Mouse (Mus musculus): ENCODE measurements around the gene Dusp18. TPM values are rescaled to one million over a fixed set of nuclear protein-coding genes. Genes with fewer than 3 reads are reported as not detected.

Gene Dusp18
- total RNA-seq, 1 experiment: 1.4 TPM

- Histone ChIP-seq H3K4me1 (ENCODE audit: control insufficient read depth in 2 of 2, insufficient read depth in 2 of 2, low read length in 2 of 2, poor library complexity in 1 of 2) (peaks cover 4 to 21% of the 10 kb centered on the region in 2 experiments; a peak in 3 of 4 replicates), H3K36me3 (ENCODE audit: control insufficient read depth, insufficient read depth, low read length, poor library complexity, severe bottlenecking) (no peaks in the 10 kb centered on the region), H3K27ac (ENCODE audit: insufficient read depth, low read depth, low read length, poor library complexity, severe bottlenecking) (no peak overlapping the region), H3K9me3 (ENCODE audit: control insufficient read depth, insufficient read depth, low read depth, low read length) (no peaks in the 10 kb centered on the region), H3K4me3 (ENCODE audit: insufficient read depth in 1 of 2, low read depth in 1 of 2, low read length in 2 of 2, poor library complexity in 1 of 2, severe bottlenecking in 1 of 2) (no peak overlapping the region), H3K9ac (ENCODE audit: insufficient read depth, low read depth, low read length, poor library complexity, severe bottlenecking) (no peak overlapping the region)
- DNase-seq (ENCODE audit: low read depth, low spot score): no peak
- in situ Hi-C loops (cut with MboI; ENCODE audit: low sequenced_read_pairs in 2 of 2, unreplicated experiment in 2 of 2): no loop called here
- TF ChIP-seq ZC3H11A (IDR thresholded peaks at IDR 0.05; ENCODE audit: borderline replicate concordance, low read depth, low read length) (no peak), ZNF384 (IDR thresholded peaks at IDR 0.05; ENCODE audit: low read depth, low read length) (no peak), MAFK (IDR thresholded peaks at IDR 0.05; ENCODE audit: insufficient read depth, low read depth, low read length) (no peak), HCFC1 (IDR thresholded peaks at IDR 0.05; ENCODE audit: borderline replicate concordance, insufficient read depth, low read length) (no peak), CHD2 (IDR thresholded peaks at IDR 0.05; ENCODE audit: low read depth, low read length) (no peak)
These were observed 38.8 kb downstream of the Dusp18 start for GRCm38 (mm10) chr11:3933756-3934285.

- no peak overlapping the region for H3K9ac ChIP-seq (ENCODE audit: insufficient read depth, low read depth, low read length, poor library complexity, severe bottlenecking)
- no peak for DNase-seq (ENCODE audit: low read depth, low spot score)
- H3K9me3 ChIP-seq (ENCODE audit: control insufficient read depth, insufficient read depth, low read depth, low read length): no peaks in the 10 kb centered on the region
- in situ Hi-C loops (cut with MboI; ENCODE audit: low sequenced_read_pairs in 2 of 2, unreplicated experiment in 2 of 2): no loop called here
- no peaks in the 10 kb centered on the region for H3K36me3 ChIP-seq (ENCODE audit: control insufficient read depth, insufficient read depth, low read length, poor library complexity, severe bottlenecking)
- H3K4me3 ChIP-seq (ENCODE audit: insufficient read depth in 1 of 2, low read depth in 1 of 2, low read length in 2 of 2, poor library complexity in 1 of 2, severe bottlenecking in 1 of 2): no peak overlapping the region
- TF ChIP-seq ZNF384 (IDR thresholded peaks at IDR 0.05; ENCODE audit: low read depth, low read length) (no peak), ZC3H11A (IDR thresholded peaks at IDR 0.05; ENCODE audit: borderline replicate concordance, low read depth, low read length) (no peak), CHD2 (IDR thresholded peaks at IDR 0.05; ENCODE audit: low read depth, low read length) (no peak), HCFC1 (IDR thresholded peaks at IDR 0.05; ENCODE audit: borderline replicate concordance, insufficient read depth, low read length) (no peak), MAFK (IDR thresholded peaks at IDR 0.05; ENCODE audit: insufficient read depth, low read depth, low read length) (no peak)
- no peak overlapping the region for H3K27ac ChIP-seq (ENCODE audit: insufficient read depth, low read depth, low read length, poor library complexity, severe bottlenecking)
- peaks cover 4 to 21% of the 10 kb centered on the region in 2 experiments; a peak in 3 of 4 replicates for H3K4me1 ChIP-seq (ENCODE audit: control insufficient read depth in 2 of 2, insufficient read depth in 2 of 2, low read length in 2 of 2, poor library complexity in 1 of 2)
These were observed 40.1 kb downstream of the Dusp18 start for GRCm38 (mm10) chr11:3935135-3935534.

GRCm38 (mm10) chr11:3936318-3936717, 41.3 kb downstream of the Dusp18 start:
- DNase-seq (ENCODE audit: low read depth, low spot score): no peak
- Histone ChIP-seq H3K27ac (ENCODE audit: insufficient read depth, low read depth, low read length, poor library complexity, severe bottlenecking) (no peak overlapping the region), H3K4me3 (ENCODE audit: insufficient read depth in 1 of 2, low read depth in 1 of 2, low read length in 2 of 2, poor library complexity in 1 of 2, severe bottlenecking in 1 of 2) (no peak overlapping the region), H3K36me3 (ENCODE audit: control insufficient read depth, insufficient read depth, low read length, poor library complexity, severe bottlenecking) (no peaks in the 10 kb centered on the region), H3K4me1 (ENCODE audit: control insufficient read depth in 2 of 2, insufficient read depth in 2 of 2, low read length in 2 of 2, poor library complexity in 1 of 2) (peaks cover 4 to 14% of the 10 kb centered on the region in 2 experiments; a peak in 3 of 4 replicates), H3K9ac (ENCODE audit: insufficient read depth, low read depth, low read length, poor library complexity, severe bottlenecking) (no peak overlapping the region), H3K9me3 (ENCODE audit: control insufficient read depth, insufficient read depth, low read depth, low read length) (no peaks in the 10 kb centered on the region)
- in situ Hi-C loops (cut with MboI; ENCODE audit: low sequenced_read_pairs in 2 of 2, unreplicated experiment in 2 of 2): no loop called here
- no peak for TF ChIP-seq MAFK (IDR thresholded peaks at IDR 0.05; ENCODE audit: insufficient read depth, low read depth, low read length)

- in situ Hi-C loops (cut with MboI; ENCODE audit: low sequenced_read_pairs in 2 of 2, unreplicated experiment in 2 of 2): no loop called here
- no peak for DNase-seq (ENCODE audit: low read depth, low spot score)
- Histone ChIP-seq H3K4me3 (ENCODE audit: insufficient read depth in 1 of 2, low read depth in 1 of 2, low read length in 2 of 2, poor library complexity in 1 of 2, severe bottlenecking in 1 of 2) (no peak overlapping the region), H3K4me1 (ENCODE audit: control insufficient read depth in 2 of 2, insufficient read depth in 2 of 2, low read length in 2 of 2, poor library complexity in 1 of 2) (peaks cover 3 to 13% of the 10 kb centered on the region in 2 experiments; a peak in 2 of 4 replicates), H3K9me3 (ENCODE audit: control insufficient read depth, insufficient read depth, low read depth, low read length) (no peaks in the 10 kb centered on the region), H3K27ac (ENCODE audit: insufficient read depth, low read depth, low read length, poor library complexity, severe bottlenecking) (no peak overlapping the region), H3K9ac (ENCODE audit: insufficient read depth, low read depth, low read length, poor library complexity, severe bottlenecking) (no peak overlapping the region), H3K36me3 (ENCODE audit: control insufficient read depth, insufficient read depth, low read length, poor library complexity, severe bottlenecking) (no peaks in the 10 kb centered on the region)
- no peak for TF ChIP-seq HCFC1 (IDR thresholded peaks at IDR 0.05; ENCODE audit: borderline replicate concordance, insufficient read depth, low read length)
- no peak for TF ChIP-seq MAFK (IDR thresholded peaks at IDR 0.05; ENCODE audit: insufficient read depth, low read depth, low read length)
- no peak for TF ChIP-seq CHD2 (IDR thresholded peaks at IDR 0.05; ENCODE audit: low read depth, low read length)
- TF ChIP-seq ZNF384 (IDR thresholded peaks at IDR 0.05; ENCODE audit: low read depth, low read length): no peak
- no peak for TF ChIP-seq ZC3H11A (IDR thresholded peaks at IDR 0.05; ENCODE audit: borderline replicate concordance, low read depth, low read length)
These were observed 42.4 kb downstream of the Dusp18 start for GRCm38 (mm10) chr11:3937321-3937874.

Measured in ES-E14 (cell line).